Comparison of ENCODE assay signal across 8 mouse cellular contexts in the genomic region with DNA sequence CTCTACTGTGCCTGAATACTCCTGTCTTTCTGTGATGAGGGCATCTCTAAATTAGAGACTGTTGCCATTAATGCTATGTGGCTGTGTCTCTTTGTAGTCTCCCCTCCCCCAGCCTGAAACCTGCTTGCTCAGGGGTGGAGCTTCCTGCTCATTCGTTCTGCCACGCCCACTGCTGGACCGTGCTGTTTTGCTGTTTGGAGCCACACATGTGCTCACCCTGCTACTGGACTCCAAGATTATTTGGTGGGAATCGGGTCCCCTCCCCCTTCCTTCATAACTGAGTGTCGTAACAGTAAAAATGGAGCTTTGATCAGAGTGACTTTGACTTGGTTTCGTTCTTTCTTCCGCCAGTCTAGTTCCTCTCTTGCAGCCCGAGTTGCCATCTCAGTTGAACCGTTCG.
DNase-seq lines count a peak whose midpoint lies in the region; ATAC-seq and TF ChIP-seq lines count a peak whose summit lies in the region.
"Not testable (repeated sequence)": the region's sequence is repeated elsewhere in the genome, so short reads cannot be mapped to it uniquely, and the experiment has no call there.

No protein-coding gene starts in this region.

- dilution Hi-C loops in CH12.LX (cut with MboI; ENCODE audit: extremely low pct_ligation_motif_present, extremely low pct_unique_long_range_greater_than_20kb, low sequenced_read_pairs), result not testable (repeated sequence)

- peak; percentile 46 for TF ChIP-seq POLR2A in CH12.LX (IDR thresholded peaks at IDR 0.05; ENCODE audit: low read depth, low read length)
- TF ChIP-seq POLR2A in bone marrow, adult 2 months (IDR thresholded peaks at IDR 0.05; ENCODE audit: borderline replicate concordance, control insufficient read depth, low read depth, low read length); spleen, adult 2 months (IDR thresholded peaks at IDR 0.05; ENCODE audit: low read depth, low read length): not testable (repeated sequence)

- in situ Hi-C loops in CH12.LX (cut with MboI; ENCODE audit: low pct_ligation_motif_present, low pct_unique_long_range_greater_than_20kb, low sequenced_read_pairs), result not testable (repeated sequence)

- 41% methylated on average over 10 of the region's 10 CpGs for WGBS in bone marrow, adult 2 months
- 34% methylated on average over 10 of the region's 10 CpGs for WGBS in liver, embryonic 13.5 days (ENCODE audit: insufficient replicate concordance)
- WGBS in macrophage (ENCODE audit: missing documents), result 35% methylated on average over 10 of the region's 10 CpGs
- 41% methylated on average over 10 of the region's 10 CpGs for WGBS in spleen, adult 2 months

- H3K4me3 ChIP-seq in CH12.LX (replicated peaks in 1 of 3; ENCODE audit: low read depth in 2 of 3, low read length in 2 of 3, poor library complexity in 1 of 3), result peak overlapping the region in 2 of 3 experiments; percentile 32 to 49
- H3K4me3 ChIP-seq in bone marrow, adult 2 months (replicated peaks; ENCODE audit: control insufficient read depth, low read depth, low read length), result peak overlapping the region; percentile 34
- not testable (repeated sequence) for H3K4me3 ChIP-seq in liver, embryonic 13.5 days (replicated peaks)
- H3K4me3 ChIP-seq in macrophage (ENCODE audit: inconsistent target), result peak overlapping the region; percentile 6; the same call in 1 of the 2 replicates
- peak overlapping the region; percentile 52 for H3K4me3 ChIP-seq in spleen, adult 2 months (ENCODE audit: extremely low read depth, insufficient read depth, insufficient read length)

- H3K79me2 ChIP-seq in CH12.LX (replicated peaks; ENCODE audit: control insufficient read depth, extremely low read depth, insufficient read depth, poor library complexity, severe bottlenecking); macrophage (ENCODE audit: inconsistent target): not testable (repeated sequence)

- TF ChIP-seq EP300 in CH12.LX (IDR thresholded peaks at IDR 0.05; ENCODE audit: low read length), result not testable (repeated sequence)

- H3K27ac ChIP-seq in CH12.LX (ENCODE audit: insufficient read depth, low read depth); bone marrow, adult 2 months (ENCODE audit: control insufficient read depth, insufficient read depth, low read depth, low read length, poor library complexity); liver, embryonic 13.5 days; macrophage: not testable (repeated sequence)
- 0 out of 2 replicates have a peak overlapping the region, but pooled peaks have one; percentile 11 for H3K27ac ChIP-seq in spleen, adult 2 months (ENCODE audit: insufficient read depth, low read length)

- not testable (repeated sequence) for H3K27me3 ChIP-seq in CH12.LX (replicated peaks); liver, embryonic 13.5 days; spleen, adult 2 months (ENCODE audit: control insufficient read depth, insufficient read depth, low read length)

- peaks cover 3 to 23% of the 10 kb centered on the region in 2 experiments; a peak in 3 of 4 replicates for H3K4me1 ChIP-seq in CH12.LX (ENCODE audit: control insufficient read depth in 1 of 2, insufficient read depth in 2 of 2)
- H3K4me1 ChIP-seq in bone marrow, adult 2 months (ENCODE audit: control insufficient read depth, insufficient read depth, low read length); liver, embryonic 13.5 days (replicated peaks); spleen, adult 2 months (ENCODE audit: control insufficient read depth, insufficient read depth, insufficient read length): not testable (repeated sequence)

- H3K9me3 ChIP-seq in CH12.LX (replicated peaks; ENCODE audit: low read length); liver, embryonic 13.5 days (replicated peaks): not testable (repeated sequence)

- H3K4me2 ChIP-seq in CH12.LX (ENCODE audit: insufficient read depth, low read depth, poor library complexity, severe bottlenecking), result peak overlapping the region; percentile 88; the same call in 1 of the 2 replicates
- peak overlapping the region; percentile 33 for H3K4me2 ChIP-seq in liver, embryonic 13.5 days

- H3K9ac ChIP-seq in CH12.LX (ENCODE audit: insufficient read depth, low read depth), result 0 out of 2 replicates have a peak overlapping the region, but pooled peaks have one; percentile 42
- not testable (repeated sequence) for H3K9ac ChIP-seq in liver, embryonic 13.5 days

- peak; percentile 3 to 15 for DNase-seq in B cell, adult 2 months
- DNase-seq in CH12.LX (ENCODE audit: extremely low read depth), result peak; percentile 37
- not testable (repeated sequence) for DNase-seq in liver, embryonic 13.5 days; spleen, adult 2 months (ENCODE audit: low read depth in 1 of 2, low spot score in 2 of 2)
- peak; percentile 27 for DNase-seq in thymus, postnatal 14 days

- peak; percentile 30 for ATAC-seq in inflammation-experienced regulatory T-cells, adult 6 months
- ATAC-seq in liver, embryonic 13.5 days (ENCODE audit: low read depth), result not testable (repeated sequence)

- not testable (repeated sequence) for H3K36me3 ChIP-seq in CH12.LX (replicated peaks in 1 of 2; ENCODE audit: control insufficient read depth in 1 of 2, insufficient read depth in 1 of 2, low read length in 1 of 2); liver, embryonic 13.5 days; macrophage (ENCODE audit: inconsistent target); spleen, adult 2 months (ENCODE audit: control insufficient read depth, insufficient read depth, low read length)

- not testable (repeated sequence) for TF ChIP-seq RAD21 in CH12.LX (IDR thresholded peaks at IDR 0.05; ENCODE audit: low read depth, low read length)

- not testable (repeated sequence) for TF ChIP-seq CTCF in CH12.LX (conservative IDR thresholded peaks at IDR 0.05 in 1 of 2, IDR thresholded peaks at IDR 0.05 in 1 of 2; ENCODE audit: low read depth in 2 of 2, low read length in 2 of 2); bone marrow, adult 2 months (IDR thresholded peaks at IDR 0.05; ENCODE audit: control insufficient read depth, insufficient read depth, low read length); spleen, adult 2 months (IDR thresholded peaks at IDR 0.05; ENCODE audit: extremely low read depth, insufficient read depth, insufficient read length, insufficient replicate concordance)

TF ChIP-seq in CH12.LX, 34 proteins besides CTCF, POLR2A, EP300 and RAD21:
- TF ChIP-seq MXI1 (IDR thresholded peaks at IDR 0.05; ENCODE audit: low read depth, low read length) (0 out of 2 replicates have a peak, but pooled peaks have one; percentile 64), BHLHE40 (IDR thresholded peaks at IDR 0.05; ENCODE audit: low read depth, low read length) (peak; percentile 28; the same call in 1 of the 2 replicates), TBP (conservative IDR thresholded peaks at IDR 0.05; ENCODE audit: low read depth, low read length) (0 out of 2 replicates have a peak, but pooled peaks have one; percentile 35), TCF12 (IDR thresholded peaks at IDR 0.05; ENCODE audit: low read depth, low read length) (0 out of 2 replicates have a peak, but pooled peaks have one; percentile 20), CHD2 (IDR thresholded peaks at IDR 0.05; ENCODE audit: low read length) (peak; percentile 51; the same call in 1 of the 2 replicates)
